Mouse (Mus musculus): Measurements from ENCODE around the gene Cant1. TPM values are rescaled to one million over a fixed set of nuclear protein-coding genes. Genes with fewer than 3 reads are reported as not detected.
A peak's percentile ranks its signal among the peaks of the same experiment; 100 is the strongest.

The Cant1 gene
- polyA plus RNA-seq, 1 experiment from 2014 or later, result 30.9 TPM

DNA sequence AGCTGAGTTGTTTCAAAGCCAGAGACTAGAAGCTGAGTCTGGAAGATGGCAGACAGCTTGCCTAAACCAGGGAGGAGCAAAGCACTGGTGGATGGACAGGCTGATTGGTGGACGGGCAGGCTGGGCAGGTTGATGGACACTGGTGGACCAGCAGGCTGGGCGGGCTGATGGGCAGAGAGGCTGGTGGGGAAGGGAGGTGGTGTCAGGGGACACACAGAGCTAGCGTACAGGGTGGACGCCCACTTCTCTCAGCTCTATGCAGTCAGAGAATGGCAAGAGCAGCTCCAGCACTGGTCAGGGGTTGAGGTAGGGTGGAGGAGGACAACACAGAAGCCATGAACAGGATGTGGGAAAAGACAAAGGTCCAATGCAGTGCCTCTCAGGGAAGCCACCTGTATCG lies 49.6 kb downstream of the Cant1 start:
- WGBS, result 82% methylated on average over 5 of the region's 5 CpGs
- no peak overlapping the region for H3K9ac ChIP-seq (replicated peaks; ENCODE audit: low read length)

GRCm38 (mm10) chr11:118368330-118368729 lies 50.6 kb downstream of the Cant1 start:
- WGBS, result 62% methylated on average over 3 of the region's 3 CpGs
- H3K4me2 ChIP-seq (replicated peaks; ENCODE audit: low read depth, low read length), result no peak overlapping the region
- no peak for ATAC-seq (ENCODE audit: low FRiP score, low TSS enrichment)

More for the DNA sequence above, 49.6 kb downstream of the Cant1 start:
- H3K4me2 ChIP-seq (replicated peaks; ENCODE audit: low read depth, low read length), result no peak overlapping the region
- no peaks in the 10 kb centered on the region for H3K36me3 ChIP-seq (ENCODE audit: insufficient read depth, low read length)
- no peak overlapping the region for H3K4me3 ChIP-seq (ENCODE audit: low read length)
- H3K27me3 ChIP-seq (ENCODE audit: insufficient read depth, low read length), result no peaks in the 10 kb centered on the region
- no peaks in the 10 kb centered on the region for H3K9me3 ChIP-seq (ENCODE audit: low read length)
- H3K4me1 ChIP-seq (ENCODE audit: insufficient read depth, low read length), result peaks cover 18% of the 10 kb centered on the region
- no peak for ATAC-seq (ENCODE audit: low FRiP score, low TSS enrichment)
- no peak overlapping the region for H3K27ac ChIP-seq (ENCODE audit: low read length)

GRCm38 (mm10) chr11:118366559-118366958 lies 52.3 kb downstream of the Cant1 start:
- Histone ChIP-seq H3K36me3 (ENCODE audit: insufficient read depth, low read length) (no peaks in the 10 kb centered on the region), H3K27me3 (ENCODE audit: insufficient read depth, low read length) (no peaks in the 10 kb centered on the region), H3K4me1 (ENCODE audit: insufficient read depth, low read length) (peaks cover 42% of the 10 kb centered on the region), H3K4me3 (ENCODE audit: low read length) (no peak overlapping the region), H3K9me3 (ENCODE audit: low read length) (no peaks in the 10 kb centered on the region), H3K27ac (ENCODE audit: low read length) (no peak overlapping the region), H3K4me2 (replicated peaks; ENCODE audit: low read depth, low read length) (no peak overlapping the region), H3K9ac (replicated peaks; ENCODE audit: low read length) (no peak overlapping the region)
- ATAC-seq (ENCODE audit: low FRiP score, low TSS enrichment), result no peak
- WGBS, result 71% methylated on average over 8 of the region's 8 CpGs

More at GRCm38 (mm10) chr11:118368330-118368729, 50.6 kb downstream of the Cant1 start:
- Histone ChIP-seq H3K27ac (ENCODE audit: low read length) (no peak overlapping the region), H3K27me3 (ENCODE audit: insufficient read depth, low read length) (no peaks in the 10 kb centered on the region), H3K4me3 (ENCODE audit: low read length) (no peak overlapping the region), H3K9me3 (ENCODE audit: low read length) (no peaks in the 10 kb centered on the region), H3K4me1 (ENCODE audit: insufficient read depth, low read length) (peaks cover 25% of the 10 kb centered on the region), H3K36me3 (ENCODE audit: insufficient read depth, low read length) (no peaks in the 10 kb centered on the region), H3K9ac (replicated peaks; ENCODE audit: low read length) (no peak overlapping the region)

DNA sequence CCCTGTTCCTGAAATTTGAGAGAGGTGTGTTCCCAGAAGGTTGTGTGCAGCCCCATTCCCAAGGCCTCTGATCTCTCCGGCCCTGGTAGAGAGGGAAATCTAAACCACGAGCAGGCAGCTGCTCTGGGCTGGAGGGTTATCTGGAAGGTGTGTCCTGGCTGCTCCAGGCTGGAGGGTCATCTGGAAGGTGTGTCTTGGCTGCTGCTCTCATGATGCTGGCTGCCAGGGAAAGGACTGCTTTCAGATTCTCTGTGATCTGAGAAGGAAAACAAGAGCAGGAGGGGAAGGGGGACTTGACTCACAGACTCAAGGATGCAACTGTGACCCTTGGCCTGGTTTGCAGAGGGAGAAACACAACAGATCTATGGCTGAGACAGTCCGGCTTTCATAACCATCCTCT lies 52.8 kb downstream of the Cant1 start:
- H3K4me1 ChIP-seq (ENCODE audit: insufficient read depth, low read length), result peaks cover 43% of the 10 kb centered on the region
- H3K4me2 ChIP-seq (replicated peaks; ENCODE audit: low read depth, low read length), result no peak overlapping the region
- H3K9me3 ChIP-seq (ENCODE audit: low read length), result no peaks in the 10 kb centered on the region
- H3K4me3 ChIP-seq (ENCODE audit: low read length), result no peak overlapping the region
- no peak for ATAC-seq (ENCODE audit: low FRiP score, low TSS enrichment)
- no peaks in the 10 kb centered on the region for H3K36me3 ChIP-seq (ENCODE audit: insufficient read depth, low read length)
- no peak overlapping the region; the same call in 1 of the 2 replicates for H3K27ac ChIP-seq (ENCODE audit: low read length)
- 36% methylated on average over 3 of the region's 3 CpGs for WGBS
- H3K27me3 ChIP-seq (ENCODE audit: insufficient read depth, low read length), result no peaks in the 10 kb centered on the region
- no peak overlapping the region for H3K9ac ChIP-seq (replicated peaks; ENCODE audit: low read length)

GRCm38 (mm10) chr11:118365171-118365570 lies 53.7 kb downstream of the Cant1 start:
- Histone ChIP-seq H3K4me3 (ENCODE audit: low read length) (no peak overlapping the region), H3K9ac (replicated peaks; ENCODE audit: low read length) (no peak overlapping the region), H3K4me2 (replicated peaks; ENCODE audit: low read depth, low read length) (no peak overlapping the region), H3K4me1 (ENCODE audit: insufficient read depth, low read length) (peaks cover 52% of the 10 kb centered on the region), H3K27ac (ENCODE audit: low read length) (peak overlapping the region; percentile 78), H3K9me3 (ENCODE audit: low read length) (no peaks in the 10 kb centered on the region), H3K27me3 (ENCODE audit: insufficient read depth, low read length) (no peaks in the 10 kb centered on the region), H3K36me3 (ENCODE audit: insufficient read depth, low read length) (no peaks in the 10 kb centered on the region)
- WGBS, result 25% methylated on average over 7 of the region's 7 CpGs
- ATAC-seq (ENCODE audit: low FRiP score, low TSS enrichment), result peak; percentile 22

- WGBS, result 81% methylated on average over 4 of the region's 4 CpGs
- Histone ChIP-seq H3K27me3 (ENCODE audit: insufficient read depth, low read length) (no peaks in the 10 kb centered on the region), H3K4me2 (replicated peaks; ENCODE audit: low read depth, low read length) (no peak overlapping the region), H3K36me3 (ENCODE audit: insufficient read depth, low read length) (no peaks in the 10 kb centered on the region), H3K27ac (ENCODE audit: low read length) (peak overlapping the region; percentile 79), H3K4me1 (ENCODE audit: insufficient read depth, low read length) (peaks cover 52% of the 10 kb centered on the region), H3K4me3 (ENCODE audit: low read length) (no peak overlapping the region), H3K9ac (replicated peaks; ENCODE audit: low read length) (no peak overlapping the region), H3K9me3 (ENCODE audit: low read length) (no peaks in the 10 kb centered on the region)
- ATAC-seq (ENCODE audit: low FRiP score, low TSS enrichment), result no peak
These were observed 54.9 kb downstream of the Cant1 start for GRCm38 (mm10) chr11:118364021-118364420.

DNA sequence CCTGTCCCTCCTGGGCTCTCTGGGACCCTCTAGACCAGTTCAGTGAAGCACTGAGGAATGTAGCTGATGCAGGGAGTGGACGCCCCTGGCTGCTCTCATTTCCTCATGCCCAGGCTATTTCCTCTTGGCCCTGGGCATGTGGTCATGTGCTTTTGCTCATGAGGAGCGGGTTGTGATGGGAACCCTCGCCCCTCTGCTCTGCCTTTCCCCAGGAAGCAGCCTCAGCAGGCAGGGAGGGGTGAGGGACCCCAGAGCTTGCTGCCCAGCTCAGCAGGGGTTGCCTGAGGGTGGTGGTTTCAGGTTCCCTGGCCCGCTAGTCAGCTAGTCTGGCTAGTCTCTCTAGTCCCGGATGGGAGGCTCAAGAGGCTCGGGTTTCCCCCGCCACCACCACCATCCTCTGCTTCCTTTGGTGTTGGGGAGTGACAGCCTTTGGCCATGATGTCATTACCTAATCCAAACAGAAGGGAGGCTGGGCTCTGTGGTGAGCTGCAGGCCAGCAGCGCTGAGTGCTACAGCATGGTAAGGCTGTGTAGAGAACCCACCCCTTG lies 55.8 kb downstream of the Cant1 start:
- no peaks in the 10 kb centered on the region for H3K9me3 ChIP-seq (ENCODE audit: low read length)
- no peaks in the 10 kb centered on the region for H3K36me3 ChIP-seq (ENCODE audit: insufficient read depth, low read length)
- H3K27ac ChIP-seq (ENCODE audit: low read length), result peak overlapping the region; percentile 79
- peaks cover 52% of the 10 kb centered on the region for H3K4me1 ChIP-seq (ENCODE audit: insufficient read depth, low read length)
- H3K27me3 ChIP-seq (ENCODE audit: insufficient read depth, low read length), result no peaks in the 10 kb centered on the region
- ATAC-seq (ENCODE audit: low FRiP score, low TSS enrichment), result peak; percentile 86
- H3K9ac ChIP-seq (replicated peaks; ENCODE audit: low read length), result peak overlapping the region; percentile 46; the same call in 1 of the 2 replicates
- peak overlapping the region; percentile 26 for H3K4me2 ChIP-seq (replicated peaks; ENCODE audit: low read depth, low read length)
- no peak overlapping the region for H3K4me3 ChIP-seq (ENCODE audit: low read length)
- 1% methylated on average over 8 of the region's 8 CpGs for WGBS

- H3K4me2 ChIP-seq (replicated peaks; ENCODE audit: low read depth, low read length), result no peak overlapping the region
- no peaks in the 10 kb centered on the region for H3K27me3 ChIP-seq (ENCODE audit: insufficient read depth, low read length)
- H3K4me1 ChIP-seq (ENCODE audit: insufficient read depth, low read length), result peaks cover 52% of the 10 kb centered on the region
- ATAC-seq (ENCODE audit: low FRiP score, low TSS enrichment), result peak; percentile 34; the same call in 1 of the 2 replicates
- 44% methylated on average over 1 of the region's 1 CpGs for WGBS
- H3K36me3 ChIP-seq (ENCODE audit: insufficient read depth, low read length), result no peaks in the 10 kb centered on the region
- H3K9ac ChIP-seq (replicated peaks; ENCODE audit: low read length), result peak overlapping the region; percentile 37; the same call in 1 of the 2 replicates
- H3K9me3 ChIP-seq (ENCODE audit: low read length), result no peaks in the 10 kb centered on the region
- peak overlapping the region; percentile 79 for H3K27ac ChIP-seq (ENCODE audit: low read length)
- H3K4me3 ChIP-seq (ENCODE audit: low read length), result no peak overlapping the region
These were observed 56.4 kb downstream of the Cant1 start for GRCm38 (mm10) chr11:118362501-118362900.

- peaks cover 47% of the 10 kb centered on the region for H3K4me1 ChIP-seq (ENCODE audit: insufficient read depth, low read length)
- 51% methylated on average over 10 of the region's 10 CpGs for WGBS
- H3K27ac ChIP-seq (ENCODE audit: low read length), result no peak overlapping the region
- H3K4me2 ChIP-seq (replicated peaks; ENCODE audit: low read depth, low read length), result no peak overlapping the region
- no peaks in the 10 kb centered on the region for H3K9me3 ChIP-seq (ENCODE audit: low read length)
- H3K4me3 ChIP-seq (ENCODE audit: low read length), result no peak overlapping the region
- no peaks in the 10 kb centered on the region for H3K27me3 ChIP-seq (ENCODE audit: insufficient read depth, low read length)
- ATAC-seq (ENCODE audit: low FRiP score, low TSS enrichment), result no peak
- H3K36me3 ChIP-seq (ENCODE audit: insufficient read depth, low read length), result no peaks in the 10 kb centered on the region
- H3K9ac ChIP-seq (replicated peaks; ENCODE audit: low read length), result no peak overlapping the region
These were observed 58.0 kb downstream of the Cant1 start for GRCm38 (mm10) chr11:118360907-118361341.

- no peak overlapping the region for H3K4me3 ChIP-seq (ENCODE audit: low read length)
- WGBS, result 51% methylated on average over 7 of the region's 7 CpGs
- peaks cover 47% of the 10 kb centered on the region for H3K4me1 ChIP-seq (ENCODE audit: insufficient read depth, low read length)
- H3K4me2 ChIP-seq (replicated peaks; ENCODE audit: low read depth, low read length), result no peak overlapping the region
- H3K9ac ChIP-seq (replicated peaks; ENCODE audit: low read length), result no peak overlapping the region
- H3K27ac ChIP-seq (ENCODE audit: low read length), result no peak overlapping the region
- no peaks in the 10 kb centered on the region for H3K27me3 ChIP-seq (ENCODE audit: insufficient read depth, low read length)
- no peak for ATAC-seq (ENCODE audit: low FRiP score, low TSS enrichment)
- H3K36me3 ChIP-seq (ENCODE audit: insufficient read depth, low read length), result no peaks in the 10 kb centered on the region
- H3K9me3 ChIP-seq (ENCODE audit: low read length), result no peaks in the 10 kb centered on the region
These were observed 58.4 kb downstream of the Cant1 start for GRCm38 (mm10) chr11:118360491-118360890.

Measured in kidney, embryonic 16.5 days (tissue).